Mouse (Mus musculus): Measurements from ENCODE around the gene Zfp366.

- no peak for TF ChIP-seq CTCF (IDR thresholded peaks at IDR 0.05; ENCODE audit: low read depth, low read length)
- TF ChIP-seq POLR2A (IDR thresholded peaks at IDR 0.05; ENCODE audit: insufficient read depth, low read length), result no peak
- TF ChIP-seq EP300 (IDR thresholded peaks at IDR 0.05; ENCODE audit: insufficient read depth, low read depth, low read length), result no peak
These were observed 37.9 kb downstream of the Zfp366 start for GRCm38 (mm10) chr13:99222476-99222875.

All from ES-Bruce4 (cell line).